Mouse (Mus musculus) c-Kit-positive CD71-negative TER-119-negative erythroid progenitor cells, embryonic 14.5 days (primary cell): ENCODE measurements at regions not wholly inside any gene's neighbourhood (a gene's known extent, or its start where the extent isn't known, plus 50 kb on each side); places are given as distances from the start of the nearest gene placed in this dataset.
"Not testable (repeated sequence)": the region's sequence is repeated elsewhere in the genome, so short reads cannot be mapped to it uniquely, and the experiment has no call there.

Source experiments
- DNase-seq: peaks from one replicate; pipeline ENCODE4 v3.0.0-alpha.2; 2013; ENCODE audit warnings: low read depth

GRCm38 (mm10) chr5:100309807-100310165 lies 106.2 kb downstream of the Sec31a start:
- no peak for DNase-seq

DNA sequence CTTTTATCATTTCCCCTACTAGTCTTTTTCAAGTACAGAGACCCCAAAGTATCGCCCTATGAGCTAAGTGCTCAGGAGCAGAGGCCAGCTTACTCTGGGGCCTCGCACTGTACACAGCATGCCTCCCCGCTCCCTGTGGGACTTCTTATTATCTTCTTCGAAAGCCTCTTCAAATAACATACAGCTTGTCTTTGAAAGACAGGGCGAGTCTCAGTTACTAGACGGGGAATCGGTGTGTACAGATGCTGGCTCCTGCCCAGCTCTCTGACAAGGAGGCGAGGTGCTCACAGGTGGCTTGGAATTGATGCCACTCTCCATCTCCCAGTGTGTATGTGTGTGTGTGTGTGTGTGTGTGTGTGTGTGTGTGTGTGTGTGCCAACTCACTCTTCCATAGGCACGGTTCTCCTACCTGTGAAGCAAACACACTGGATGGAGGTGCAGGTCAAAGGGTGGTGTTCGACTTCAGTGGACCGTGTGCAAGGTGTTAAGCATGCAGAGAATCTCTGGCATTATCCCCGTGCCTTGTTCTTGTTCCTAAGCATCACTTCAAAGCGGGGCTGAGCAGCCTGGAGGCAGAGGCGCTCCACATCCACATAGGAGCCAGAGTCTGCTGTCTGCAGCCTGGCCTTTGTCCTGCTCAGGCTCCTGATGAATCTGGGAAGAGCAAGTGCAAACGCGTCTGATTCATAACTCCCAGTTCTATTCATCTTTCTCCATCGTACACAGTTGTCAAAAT lies 106.8 kb downstream of the Sec31a start:
- no peak for DNase-seq

DNA sequence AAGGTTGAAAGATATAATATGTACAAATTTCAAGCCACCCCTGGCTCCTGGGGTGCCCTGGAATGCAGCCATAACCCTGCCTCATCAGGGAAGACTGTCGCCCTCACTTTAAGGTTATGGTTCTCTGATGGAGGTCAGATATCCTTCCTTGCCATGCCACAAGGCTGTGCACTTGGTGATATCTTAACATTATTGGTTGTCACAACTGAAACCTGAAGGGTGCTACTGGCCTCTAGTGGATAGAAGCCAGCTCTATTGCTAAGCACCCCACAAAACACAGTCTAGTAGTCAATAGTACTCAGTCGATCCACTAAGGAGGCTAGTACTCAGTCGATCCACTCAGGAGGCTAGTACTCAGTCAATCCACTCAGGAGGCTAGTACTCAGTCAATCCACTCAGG lies 111.6 kb downstream of the Sec31a start:
- DNase-seq: no peak

- DNase-seq: no peak
These were observed 113.8 kb downstream of the Sec31a start for GRCm38 (mm10) chr5:100302068-100302775.

DNA sequence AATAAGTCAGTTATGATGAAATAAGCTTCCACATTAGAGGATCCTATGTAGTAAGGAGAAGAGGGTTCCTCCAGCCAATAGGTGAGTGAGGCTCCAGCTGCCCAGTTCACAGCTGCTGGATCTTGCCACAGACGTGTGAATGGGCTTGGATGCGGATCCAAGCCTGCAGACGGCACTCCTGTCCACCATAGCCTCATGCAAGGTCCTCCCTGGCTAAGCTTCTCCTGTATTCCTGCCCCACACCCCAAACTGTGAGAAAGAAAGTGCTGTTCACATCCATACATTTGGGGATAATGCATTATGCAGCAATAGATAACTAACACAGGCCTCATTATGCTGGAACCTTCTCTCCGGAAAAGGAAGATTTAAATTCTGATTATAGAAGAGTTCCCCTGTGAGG lies 116.9 kb downstream of the Sec31a start:
- no peak for DNase-seq

- DNase-seq: no peak
These were observed 121.8 kb downstream of the Sec31a start for GRCm38 (mm10) chr5:100294189-100294588.

DNA sequence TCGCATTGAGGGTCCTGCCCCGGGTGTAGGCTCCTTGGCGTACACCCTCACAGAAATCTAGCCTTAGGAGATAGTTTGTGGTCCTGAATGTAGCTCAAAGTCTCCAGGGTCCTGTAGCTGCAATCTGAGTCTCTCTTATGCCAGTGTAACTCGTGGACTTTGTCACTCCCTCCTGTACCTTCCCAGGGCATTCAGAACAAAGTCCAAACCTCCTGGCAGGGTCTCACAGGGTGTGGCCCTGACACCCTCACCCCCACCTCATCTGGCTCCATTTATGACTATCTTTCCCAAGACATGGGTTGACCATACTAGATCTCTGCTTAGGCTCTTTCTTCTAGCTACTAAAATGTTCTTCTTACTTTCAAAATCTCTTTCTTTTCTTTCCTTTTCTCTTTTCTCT lies 120.6 kb upstream of the Tmem150c start:
- no peak for DNase-seq

- DNase-seq: no peak
These were observed 119.9 kb upstream of the Tmem150c start for GRCm38 (mm10) chr5:100279474-100279873.

- DNase-seq: no peak
These were observed 115.1 kb upstream of the Tmem150c start for GRCm38 (mm10) chr5:100274674-100275073.

- not testable (repeated sequence) for DNase-seq
These were observed 112.4 kb upstream of the Tmem150c start for GRCm38 (mm10) chr5:100271975-100272374.

DNA sequence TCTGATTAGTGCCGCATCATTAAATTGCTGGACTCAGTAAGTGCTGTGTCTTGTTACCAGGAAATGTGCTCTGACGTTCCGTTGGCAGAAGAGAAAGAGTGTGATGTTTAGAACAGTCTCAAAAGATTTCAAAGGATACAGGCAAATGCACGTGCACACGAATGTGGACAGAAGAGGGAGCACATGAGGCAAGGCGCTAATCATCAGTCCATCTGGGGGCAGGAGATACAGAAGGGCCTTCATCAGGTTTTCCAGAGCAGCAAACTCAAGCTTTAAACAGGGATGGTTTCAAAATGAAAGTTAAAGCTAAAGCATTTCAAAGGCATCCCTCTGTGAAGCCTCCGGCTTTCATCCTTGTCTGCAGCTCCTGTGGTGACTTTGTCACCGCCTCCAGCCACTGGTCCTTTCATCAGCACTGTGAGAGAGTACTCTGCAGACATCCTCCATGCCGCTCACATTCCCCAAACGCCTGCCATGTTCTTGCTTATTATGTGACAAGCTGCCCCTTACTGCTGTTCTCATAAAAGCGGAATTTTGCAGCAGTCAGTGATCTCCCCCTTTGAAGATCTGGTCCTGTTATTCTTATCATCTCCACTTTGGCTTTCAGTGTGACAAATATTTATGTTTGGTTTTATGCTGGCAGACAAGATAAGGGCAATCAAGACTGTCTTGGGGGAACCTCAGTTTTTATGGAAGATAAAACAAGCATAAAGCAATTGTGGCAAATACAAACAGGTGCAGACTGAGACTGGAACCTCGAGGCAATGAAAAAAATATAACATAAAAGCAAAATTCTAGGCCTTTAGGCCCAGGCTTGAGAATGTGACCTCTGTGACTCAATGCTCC lies 111.5 kb upstream of the Tmem150c start:
- no peak for DNase-seq

GRCm38 (mm10) chr5:100268111-100268878 lies 108.7 kb upstream of the Tmem150c start:
- no peak for DNase-seq

GRCm38 (mm10) chr5:100266671-100267510 lies 107.3 kb upstream of the Tmem150c start:
- DNase-seq: no peak

- DNase-seq: no peak
These were observed 100.4 kb upstream of the Tmem150c start for GRCm38 (mm10) chr5:100259803-100260693.

DNA sequence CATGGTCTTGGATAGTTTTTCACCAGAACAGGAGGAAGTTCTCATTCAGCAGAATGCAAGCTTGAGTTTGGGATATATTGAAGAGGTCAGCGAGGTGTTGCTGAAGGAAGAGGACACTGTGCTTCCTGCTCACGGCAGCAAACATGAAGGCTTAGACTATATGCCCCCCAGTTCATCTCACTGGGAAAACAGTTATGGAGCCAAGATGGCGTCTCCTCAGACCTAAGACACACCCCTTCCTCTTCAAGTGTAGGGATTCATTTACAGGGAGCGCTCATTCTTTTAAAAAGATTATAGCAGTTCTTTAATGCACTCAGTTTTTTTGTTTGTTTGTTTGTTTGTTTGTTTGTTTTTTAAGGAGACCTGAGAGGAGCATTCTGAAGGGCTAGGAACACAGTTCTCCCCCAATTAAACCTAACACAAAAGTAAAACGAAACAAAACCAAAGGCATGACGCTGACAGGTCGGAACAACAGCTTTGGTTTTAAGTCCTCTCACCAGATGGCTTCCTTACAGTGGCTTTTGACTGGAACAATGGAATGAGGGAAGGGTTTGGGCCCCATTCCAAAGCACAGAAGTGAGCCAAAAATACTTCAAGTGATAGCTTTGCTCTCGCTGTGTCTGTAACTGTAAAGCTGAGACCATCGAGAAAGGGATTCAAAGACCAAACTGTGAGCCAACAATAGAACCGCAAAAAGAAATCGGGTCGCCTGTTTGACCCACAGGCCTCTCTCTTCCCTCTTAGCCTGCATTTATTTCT lies 99.5 kb upstream of the Tmem150c start:
- no peak for DNase-seq

DNA sequence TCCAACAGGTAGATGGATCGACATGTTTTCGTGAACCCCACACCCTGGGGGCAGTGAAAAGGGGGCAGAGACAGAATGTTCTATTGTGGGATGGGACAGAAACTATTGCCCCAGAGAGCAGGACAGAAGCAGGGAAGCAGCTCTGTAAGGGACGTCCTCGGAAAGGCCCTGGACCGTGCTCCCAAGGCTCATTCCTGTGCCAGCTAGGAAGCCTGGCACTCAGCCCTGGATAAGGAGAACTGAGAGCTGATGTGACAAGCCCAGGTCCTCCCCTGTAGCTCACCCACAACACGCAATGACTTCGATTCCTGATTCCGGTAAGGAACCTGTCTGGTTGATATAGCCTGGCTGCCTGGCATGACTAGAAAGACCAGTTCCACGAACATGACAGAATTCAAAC lies 95.7 kb upstream of the Tmem150c start:
- DNase-seq: no peak

- DNase-seq: no peak
These were observed 92.4 kb upstream of the Tmem150c start for GRCm38 (mm10) chr5:100252036-100252435.

DNA sequence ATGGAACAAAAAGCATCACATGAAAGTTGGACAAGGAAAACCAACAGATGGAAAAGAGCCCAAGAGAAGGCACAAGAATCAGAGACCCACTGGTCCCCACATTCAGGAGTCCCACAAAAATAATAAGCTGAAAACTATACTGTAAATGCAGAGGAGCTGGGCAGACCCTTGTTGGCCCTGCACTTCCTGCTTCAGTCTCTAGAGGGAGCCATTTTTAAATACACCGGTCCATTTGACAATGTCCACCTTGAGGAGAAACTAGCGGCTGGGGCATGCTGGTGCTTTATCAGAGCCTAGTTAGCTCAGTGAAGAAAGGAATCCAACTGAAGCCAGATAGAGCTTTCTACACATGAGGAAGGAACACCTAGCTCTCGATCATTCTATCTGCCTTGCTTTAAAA lies 90.1 kb upstream of the Tmem150c start:
- no peak for DNase-seq

DNA sequence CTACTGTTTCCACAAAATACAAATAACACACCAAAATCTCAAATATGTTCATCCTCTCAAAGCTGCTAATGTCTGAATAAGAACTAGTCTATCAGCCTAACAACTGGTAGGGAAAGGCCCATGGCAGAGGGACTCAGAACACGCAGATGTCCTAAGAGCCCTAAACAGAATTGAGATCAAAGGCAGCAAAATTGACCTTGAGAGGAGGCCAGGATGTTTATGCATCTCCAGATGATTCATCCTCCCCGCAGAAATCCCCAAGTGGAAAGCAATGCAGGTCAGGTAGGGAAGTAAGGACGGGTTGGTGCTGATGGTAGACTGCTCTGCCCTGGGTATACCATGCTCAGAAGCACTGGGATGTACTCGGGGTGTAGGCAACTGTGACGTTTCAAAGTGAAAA lies 89.0 kb upstream of the Tmem150c start:
- no peak for DNase-seq
